Comparison of ENCODE assay signal across 20 mouse cellular contexts in genomic region chrX:48204469-48204868, GRCm38 (mm10). TPM values are rescaled to one million over a fixed set of nuclear protein-coding genes. Genes with fewer than 3 reads are reported as not detected.
A peak's percentile ranks its signal among the peaks of the same experiment; 100 is the strongest.
DNase-seq lines count a peak whose midpoint lies in the region; ATAC-seq lines count a peak whose summit lies in the region.
"Had no signal": no experiment of that assay in that cellular context is flagged by ENCODE, and none has a peak within 500 bp of the region (broad histone marks: within the 10 kb centered on the region; RNA-seq: fewer than 3 reads in every experiment).

No protein-coding gene starts in this region.

- 46% methylated on average over 6 of the region's 6 CpGs for WGBS in liver, embryonic 16.5 days (ENCODE audit: insufficient replicate concordance)

- H3K4me2 ChIP-seq in liver, embryonic 16.5 days (ENCODE audit: low read depth, low read length) = 0 out of 2 replicates have a peak overlapping the region, but pooled peaks have one; percentile 0
- H3K4me2 ChIP-seq: embryonic facial prominence, embryonic 12.5 days; heart, embryonic 15.5 days; limb, embryonic 12.5 days; lung, embryonic 14.5 days had no signal

- no peaks in the 10 kb centered on the region for H3K36me3 ChIP-seq in liver, embryonic 16.5 days (ENCODE audit: control insufficient read depth, insufficient read depth)
- H3K36me3 ChIP-seq: embryonic facial prominence, embryonic 12.5 days; forebrain, embryonic 15.5 days; heart, embryonic 15.5 days; hindbrain, embryonic 10.5 days; limb, embryonic 12.5 days; midbrain, embryonic 10.5 days had no signal

- no peak overlapping the region for H3K4me3 ChIP-seq in liver, embryonic 16.5 days (ENCODE audit: low read depth, low read length)
- H3K4me3 ChIP-seq: embryonic facial prominence, embryonic 12.5 days; forebrain, embryonic 15.5 days; heart, embryonic 15.5 days; hindbrain, embryonic 10.5 days; limb, embryonic 12.5 days; midbrain, embryonic 10.5 days had no signal

- ATAC-seq in liver, embryonic 16.5 days (ENCODE audit: low read depth) = no peak
- ATAC-seq in megakaryocyte, adult 5-6 weeks (ENCODE audit: poor library complexity, severe bottlenecking) = peak; percentile 28
- ATAC-seq: forebrain, embryonic 15.5 days had no signal

- DNase-seq in liver (no peak), 416B (ENCODE audit: low read depth) (peak; percentile 28), A20 (ENCODE audit: low read depth, low spot score) (peak; percentile 64)
- no peak for DNase-seq in right cerebral cortex, postnatal 25 days
- DNase-seq in c-Kit-positive CD71-positive TER-119-positive erythroid progenitor cells, embryonic 14.5 days (ENCODE audit: low spot score) = no peak
- DNase-seq: adrenal gland, postnatal 10 days; heart, adult 18-20 months; kidney, adult 2 months; kidney, postnatal 36 days; layer of hippocampus, adult 9-11 months; lung, embryonic 14.5 days; thymus, adult 2 months had no signal

- no peak overlapping the region for H3K27ac ChIP-seq in liver, embryonic 16.5 days (ENCODE audit: low read length)
- H3K27ac ChIP-seq: embryonic facial prominence, embryonic 12.5 days; forebrain, embryonic 15.5 days; heart, embryonic 15.5 days; hindbrain, embryonic 10.5 days; limb, embryonic 12.5 days; midbrain, embryonic 10.5 days had no signal

- H3K9me3 ChIP-seq in liver, embryonic 16.5 days (replicated peaks; ENCODE audit: control insufficient read depth, low read length) = no peaks in the 10 kb centered on the region
- H3K9me3 ChIP-seq: embryonic facial prominence, embryonic 12.5 days; forebrain, embryonic 15.5 days; heart, embryonic 15.5 days; hindbrain, embryonic 10.5 days; limb, embryonic 12.5 days; midbrain, embryonic 10.5 days had no signal

- no peak overlapping the region for H3K9ac ChIP-seq in liver, embryonic 16.5 days (ENCODE audit: low read depth, low read length)
- H3K9ac ChIP-seq: embryonic facial prominence, embryonic 12.5 days; forebrain, embryonic 15.5 days; heart, embryonic 15.5 days; limb, embryonic 12.5 days; lung, embryonic 14.5 days had no signal

- no peaks in the 10 kb centered on the region; the same call in 1 of the 2 replicates for H3K4me1 ChIP-seq in liver, embryonic 16.5 days (ENCODE audit: control insufficient read depth, low read depth, low read length)
- H3K4me1 ChIP-seq: embryonic facial prominence, embryonic 12.5 days; heart, embryonic 15.5 days; limb, embryonic 12.5 days had no signal

- H3K27me3 ChIP-seq in liver, embryonic 16.5 days (ENCODE audit: control insufficient read depth, insufficient read depth, low read depth, low read length) = no peaks in the 10 kb centered on the region
- H3K27me3 ChIP-seq: embryonic facial prominence, embryonic 12.5 days; forebrain, embryonic 15.5 days; heart, embryonic 15.5 days had no signal

RNA-seq across cellular contexts. Expression of gene Zdhhc9, which starts 4.2 kb away (rescaled TPM):
- 2.7 and 3.1 TPM in 2 replicates for polyA plus RNA-seq in liver, embryonic 16.5 days (2015; fragmentation: Nextera tagmentation; extraction: Ambion mirVana)
- total RNA-seq in megakaryocyte, adult 5-6 weeks (2015) = 66.9 and 68.7 TPM in 2 replicates
- 16.4 and 20.0 TPM in 2 replicates for total RNA-seq in megakaryocyte, adult 5-6 weeks (2017)

RNA-seq across cellular contexts. Expression of gene Utp14a, which starts 52.2 kb away (rescaled TPM):
- 5.5 and 6.0 TPM in 2 replicates for polyA plus RNA-seq in liver, embryonic 16.5 days (2015; fragmentation: Nextera tagmentation; extraction: Ambion mirVana)
- 24.4 and 28.7 TPM in 2 replicates for total RNA-seq in megakaryocyte, adult 5-6 weeks (2015)
- 51.5 and 56.4 TPM in 2 replicates for total RNA-seq in megakaryocyte, adult 5-6 weeks (2017)

RNA-seq across cellular contexts. Expression of gene Sash3, which starts 58.2 kb away (rescaled TPM):
- polyA plus RNA-seq in liver, embryonic 16.5 days (2015; fragmentation: Nextera tagmentation; extraction: Ambion mirVana) = 9.6 and 9.7 TPM in 2 replicates
- total RNA-seq in megakaryocyte, adult 5-6 weeks (2015) = 96.3 and 105 TPM in 2 replicates
- 146 and 154 TPM in 2 replicates for total RNA-seq in megakaryocyte, adult 5-6 weeks (2017)

Comparison
In these comparisons a context has a peak if more than half of its experiments do, and no peak if none do; other contexts are left out.
1. DNase-seq: peak in 416B (single experiment) and A20 (single experiment); none in liver (single experiment), right cerebral cortex, postnatal 25 days (single experiment) and c-Kit-positive CD71-positive TER-119-positive erythroid progenitor cells, embryonic 14.5 days (single experiment).